Mouse (Mus musculus): Measurements from ENCODE around the gene Mrnip.

Gene Mrnip

DNA sequence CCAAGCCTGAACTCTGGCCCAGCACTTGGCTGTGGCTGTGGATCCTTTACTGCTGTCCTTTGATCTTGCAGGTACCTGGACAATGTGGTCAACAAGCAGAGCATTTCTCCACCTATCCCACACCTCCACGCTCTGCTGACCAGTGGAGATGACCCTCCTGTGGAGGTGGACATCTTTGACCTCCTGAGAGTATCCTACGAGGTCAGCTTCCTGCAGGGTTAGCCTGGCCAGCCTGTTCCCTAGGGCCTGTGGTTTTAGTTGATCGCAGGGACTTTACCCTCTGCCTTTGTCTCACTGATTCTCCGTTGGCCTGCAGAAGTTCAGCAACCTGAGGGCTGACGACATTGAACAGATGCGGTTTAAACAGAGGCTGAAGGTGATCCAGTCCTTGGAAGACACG is 15.9 kb upstream of the Mrnip start:
- no peak for DNase-seq (ENCODE audit: low read depth, low spot score)

GRCm38 (mm10) chr11:50159347-50159746 is 14.9 kb upstream of the Mrnip start:
- no peak for DNase-seq (ENCODE audit: low read depth, low spot score)

- peak; percentile 65 for DNase-seq (ENCODE audit: low read depth, low spot score)
Measured at GRCm38 (mm10) chr11:50161578-50162304, 12.5 kb upstream of the Mrnip start.

- DNase-seq (ENCODE audit: low read depth, low spot score) = no peak
Measured at GRCm38 (mm10) chr11:50162338-50163050, 11.8 kb upstream of the Mrnip start.

DNA sequence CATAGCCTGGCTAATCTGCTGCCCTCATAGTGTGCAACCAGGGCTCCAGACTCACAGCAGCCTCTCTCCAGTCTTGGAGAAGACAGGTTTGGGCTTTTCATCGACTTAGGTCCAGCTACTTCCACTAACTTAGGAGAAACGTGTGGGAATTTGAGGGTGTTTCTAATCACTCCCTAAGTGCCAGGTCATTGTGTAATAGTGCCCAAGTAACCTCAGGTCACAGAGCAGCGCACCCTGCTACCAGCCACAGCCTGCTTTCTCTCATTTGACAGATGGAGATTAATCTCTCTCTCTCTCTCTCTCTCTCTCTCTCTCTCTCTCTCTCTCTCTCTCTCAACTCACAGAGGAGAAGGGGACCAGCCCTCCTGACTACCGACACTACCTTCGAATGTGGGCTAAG is 5.9 kb upstream of the Mrnip start:
- no peak for DNase-seq (ENCODE audit: low read depth, low spot score)

DNA sequence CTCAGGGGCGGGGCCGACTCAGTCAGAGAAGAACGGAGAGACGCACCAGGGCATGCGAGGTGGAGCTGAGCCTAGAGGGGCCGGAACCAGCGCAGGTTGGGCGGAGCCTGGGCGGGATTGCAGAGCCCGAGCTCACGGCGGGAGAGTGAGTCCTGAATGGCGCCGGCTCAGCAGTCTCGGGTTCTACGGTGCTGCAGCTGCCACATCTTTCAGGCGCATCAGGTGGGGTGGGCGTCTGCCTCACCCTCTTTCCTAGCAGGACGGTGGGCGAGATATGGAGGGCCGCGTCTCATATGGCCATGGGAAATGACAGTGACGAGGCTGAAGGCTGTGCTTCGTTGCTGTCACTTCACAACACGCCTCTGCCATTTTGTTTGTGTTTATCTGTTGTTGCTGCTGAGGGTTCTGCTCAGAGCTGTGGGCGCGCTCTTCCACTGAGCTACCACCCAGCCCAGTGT is 515 bp downstream of the Mrnip start:
- peak; percentile 97 for DNase-seq (ENCODE audit: low read depth, low spot score)

GRCm38 (mm10) chr11:50176351-50176750 is 2.1 kb downstream of the Mrnip start:
- no peak for DNase-seq (ENCODE audit: low read depth, low spot score)

GRCm38 (mm10) chr11:50177111-50177510 is 2.9 kb downstream of the Mrnip start:
- DNase-seq (ENCODE audit: low read depth, low spot score) = no peak

DNA sequence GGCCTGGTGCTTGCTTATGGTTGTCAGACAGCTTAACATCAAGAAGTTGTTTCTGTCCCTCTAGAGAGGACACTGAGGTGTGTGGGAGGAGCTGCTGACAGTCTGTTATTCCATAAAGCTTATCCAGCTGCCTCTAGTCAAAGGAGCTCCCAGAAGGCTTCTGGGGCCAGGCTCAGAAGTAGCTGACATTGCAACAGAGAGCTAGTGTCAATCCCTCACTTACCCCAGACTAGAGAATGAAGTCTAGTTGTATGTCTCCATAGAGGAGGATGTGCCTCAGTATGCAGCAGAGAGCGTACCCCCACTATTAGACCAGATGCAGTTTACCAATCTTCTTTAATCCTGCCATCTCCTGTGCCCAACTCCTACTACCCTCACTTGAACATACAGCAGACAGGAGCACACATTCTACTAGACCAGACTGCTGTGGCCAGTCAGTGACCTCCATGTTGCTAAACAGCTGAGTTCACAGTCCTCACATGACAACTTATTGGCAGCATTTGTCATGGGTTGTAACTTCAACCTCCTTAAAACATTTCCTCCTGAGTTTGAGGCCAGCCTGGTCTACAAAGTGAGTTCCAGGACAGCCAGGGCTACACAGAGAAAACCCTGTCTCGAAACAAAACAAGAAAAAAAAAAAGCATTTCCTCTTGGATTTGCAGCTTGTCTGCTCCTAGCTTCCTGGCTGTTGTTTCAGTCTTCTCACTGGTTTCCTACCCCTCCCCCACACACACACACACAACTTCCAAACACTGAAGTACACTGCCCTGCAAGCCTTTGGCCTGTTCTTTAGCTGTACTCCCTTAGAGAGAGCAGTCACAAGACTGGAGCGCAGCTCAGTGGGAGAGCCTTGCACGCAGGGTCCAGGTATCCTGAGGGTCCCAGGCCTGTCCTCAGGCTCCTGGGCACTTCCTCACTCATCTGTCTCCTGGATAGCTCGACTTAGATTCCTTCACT is 4.6 kb downstream of the Mrnip start:
- DNase-seq (ENCODE audit: low read depth, low spot score) = no peak

DNA sequence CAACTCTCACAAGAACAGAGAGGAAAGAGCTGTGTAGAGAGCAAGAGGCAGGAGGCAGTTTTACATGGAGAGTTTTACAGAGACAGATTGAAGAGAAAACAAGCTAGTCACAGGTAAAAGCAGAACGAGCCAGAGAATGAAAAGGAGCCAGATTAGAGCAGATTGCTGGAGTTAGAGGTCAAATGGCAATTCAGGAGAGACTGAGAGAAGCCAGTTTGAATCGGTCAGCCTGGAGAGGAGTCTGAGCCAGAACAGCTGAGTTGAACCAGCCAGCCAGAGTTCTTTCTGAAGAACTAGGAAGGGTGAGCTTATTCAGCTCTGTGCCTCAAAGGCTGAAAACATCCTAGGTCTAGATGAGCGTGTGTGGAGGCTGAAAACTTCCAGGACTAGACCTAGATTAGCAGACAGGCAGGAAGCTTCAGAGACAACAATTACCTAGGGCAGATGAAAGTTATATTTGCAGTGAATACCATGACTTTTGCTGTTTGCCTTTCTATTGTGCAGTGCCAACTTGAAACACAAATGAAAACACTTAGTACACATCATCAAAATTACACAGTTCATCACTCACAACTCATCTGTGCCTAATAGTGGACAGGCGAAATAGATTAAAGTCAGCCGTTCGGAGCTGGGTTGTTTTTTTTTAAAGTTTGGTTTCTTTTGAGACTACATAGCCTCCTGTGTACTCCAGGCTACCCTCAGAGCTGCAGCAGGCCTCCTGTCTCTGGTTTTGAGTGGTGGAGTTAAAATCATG is 6.4 kb downstream of the Mrnip start:
- no peak for DNase-seq (ENCODE audit: low read depth, low spot score)

DNA sequence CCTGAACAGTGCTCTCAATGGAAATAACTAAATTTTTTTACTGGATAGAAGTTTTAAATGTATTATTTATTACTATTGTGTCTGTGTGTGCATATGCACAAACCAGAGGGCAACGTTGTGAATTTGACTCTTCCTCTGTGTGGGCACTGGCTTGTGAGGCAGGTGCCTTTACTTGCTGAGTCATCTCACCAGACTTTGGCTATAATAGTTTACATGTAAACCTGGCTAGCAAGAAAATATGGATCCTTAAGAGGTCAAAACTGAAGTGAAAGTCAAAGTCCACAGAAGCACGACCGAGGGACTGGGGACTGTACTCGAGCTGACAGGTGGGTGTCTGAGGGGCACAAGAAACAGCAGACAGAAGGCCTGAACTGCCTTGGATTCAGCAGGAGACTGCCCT is 8.5 kb downstream of the Mrnip start:
- no peak for DNase-seq (ENCODE audit: low read depth, low spot score)

GRCm38 (mm10) chr11:50184788-50185187 is 10.5 kb downstream of the Mrnip start:
- DNase-seq (ENCODE audit: low read depth, low spot score) = no peak

- no peak for DNase-seq (ENCODE audit: low read depth, low spot score)
Measured at GRCm38 (mm10) chr11:50188682-50189081, 14.4 kb downstream of the Mrnip start.

DNA sequence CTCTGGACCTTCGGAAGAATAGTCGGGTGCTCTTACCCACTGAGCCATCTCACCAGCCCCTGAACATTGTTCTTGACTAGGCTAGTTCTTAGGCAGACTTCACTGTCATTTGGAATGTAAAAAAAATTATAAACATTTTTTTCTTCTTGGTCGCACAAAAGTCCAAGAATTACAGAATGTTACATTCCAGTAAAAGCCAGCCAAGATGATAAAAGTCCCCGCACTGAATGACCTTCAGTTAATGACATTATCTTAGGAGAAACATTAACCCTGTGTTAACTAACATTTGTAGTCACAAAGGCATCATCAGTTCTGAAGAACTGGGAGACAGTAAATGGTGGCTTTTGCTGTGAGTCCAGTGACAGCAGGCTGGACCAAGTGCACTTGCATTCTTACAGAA is 16.1 kb downstream of the Mrnip start:
- DNase-seq (ENCODE audit: low read depth, low spot score) = no peak

DNA sequence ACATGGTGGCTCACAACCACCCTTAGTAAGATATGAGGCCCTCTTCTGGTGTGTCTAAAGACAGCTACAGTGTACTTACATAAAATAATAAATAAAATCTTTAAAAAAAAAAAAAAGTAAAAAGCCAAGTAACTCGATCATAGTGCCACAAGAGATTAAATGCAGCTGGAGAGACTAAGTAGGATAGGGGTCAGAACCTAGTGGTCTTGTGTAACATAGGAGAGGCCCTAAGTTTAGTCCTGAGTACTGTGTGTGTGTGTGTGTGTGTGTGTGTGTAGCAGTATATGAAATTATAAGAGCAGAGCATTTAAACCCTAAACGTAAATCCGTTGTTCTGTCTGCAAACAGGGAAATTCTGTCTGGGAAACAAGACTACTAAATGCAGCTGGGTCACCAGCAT is 18.0 kb downstream of the Mrnip start:
- DNase-seq (ENCODE audit: low read depth, low spot score) = no peak

DNA sequence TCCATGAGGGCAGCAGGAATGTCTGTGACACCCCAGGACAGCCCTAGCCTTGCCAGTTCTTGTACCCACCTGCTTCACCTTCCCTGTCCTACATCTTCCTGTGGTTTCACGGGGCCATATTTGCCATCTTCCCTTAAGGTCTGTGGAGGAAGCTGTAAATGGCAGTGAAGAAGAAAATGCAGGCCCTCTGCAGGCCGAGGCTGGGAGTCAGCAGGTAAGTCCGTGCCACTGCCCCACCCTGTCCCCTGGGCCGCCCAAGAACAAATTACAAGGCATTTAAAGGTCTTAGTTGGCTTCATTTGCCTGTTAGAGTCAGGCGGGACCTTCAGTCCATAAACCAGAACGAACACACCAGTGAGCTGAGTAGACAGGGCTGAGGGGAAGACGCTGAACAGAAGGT is 19.8 kb downstream of the Mrnip start:
- no peak for DNase-seq (ENCODE audit: low read depth, low spot score)

GRCm38 (mm10) chr11:50194793-50195192 is 20.5 kb downstream of the Mrnip start:
- no peak for DNase-seq (ENCODE audit: low read depth, low spot score)

DNA sequence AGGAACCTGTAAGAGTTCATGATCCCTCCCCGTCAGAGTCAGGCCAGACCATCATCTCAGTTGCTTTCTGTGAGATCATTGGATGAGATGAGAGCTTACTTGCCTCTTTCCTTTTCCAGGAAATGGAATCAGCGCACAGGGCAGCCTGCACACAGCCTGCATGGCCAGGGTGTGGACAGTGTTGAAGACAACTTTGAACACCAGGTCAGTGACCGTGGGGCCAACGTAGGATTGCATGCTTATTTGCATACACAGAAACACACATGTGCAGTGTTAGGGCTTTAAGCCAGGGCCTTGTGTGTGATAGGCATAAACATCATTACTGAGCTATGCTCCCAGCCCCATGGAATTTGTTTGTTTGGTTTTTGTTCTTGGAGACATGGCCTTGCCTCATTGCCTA is 23.3 kb downstream of the Mrnip start:
- no peak for DNase-seq (ENCODE audit: low read depth, low spot score)

- DNase-seq (ENCODE audit: low read depth, low spot score) = no peak
Measured at GRCm38 (mm10) chr11:50198219-50198846, 24.1 kb downstream of the Mrnip start.

- DNase-seq (ENCODE audit: low read depth, low spot score) = no peak
Measured at GRCm38 (mm10) chr11:50198916-50199315, 24.7 kb downstream of the Mrnip start.

DNA sequence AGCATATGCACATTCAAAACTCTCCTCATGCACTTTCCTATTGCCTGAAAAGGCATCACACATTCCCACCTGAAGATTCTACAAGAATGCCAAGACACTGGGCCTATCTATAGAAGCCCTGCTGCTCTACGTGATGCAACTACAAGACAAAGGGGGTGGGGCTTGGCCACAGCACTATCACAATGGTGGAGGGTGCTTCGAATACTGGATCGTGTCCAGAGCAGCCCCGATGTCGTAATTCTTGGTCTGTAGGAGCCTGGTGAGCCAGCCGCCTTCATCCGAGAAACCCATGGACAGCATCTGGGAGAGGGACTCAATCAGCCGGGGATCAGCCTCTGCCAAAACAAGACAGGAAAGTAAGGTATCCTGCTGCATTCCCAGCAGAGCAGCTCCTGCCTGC is 26.4 kb downstream of the Mrnip start:
- no peak for DNase-seq (ENCODE audit: low read depth, low spot score)

Data from CD4-positive helper T cell, adult 2 months (primary cell).